Mouse (Mus musculus) C3H10T1/2 (cell line): Measurements from ENCODE around the gene Morn3. TPM values are rescaled to one million over a fixed set of nuclear protein-coding genes. Genes with fewer than 3 reads are reported as not detected.

Experiments used
- polyA plus RNA-seq, 2 experiments: library from polyadenylated mRNA; unstranded; fragments of >200 nt; fragmentation: generic; extraction: Trizol; gene quantifications; one replicate each; pipeline ENCODE4 v1.2.1; 2012; ENCODE audit warnings: missing spikeins in 2 of 2

Gene Morn3
- not detected for polyA plus RNA-seq

DNA sequence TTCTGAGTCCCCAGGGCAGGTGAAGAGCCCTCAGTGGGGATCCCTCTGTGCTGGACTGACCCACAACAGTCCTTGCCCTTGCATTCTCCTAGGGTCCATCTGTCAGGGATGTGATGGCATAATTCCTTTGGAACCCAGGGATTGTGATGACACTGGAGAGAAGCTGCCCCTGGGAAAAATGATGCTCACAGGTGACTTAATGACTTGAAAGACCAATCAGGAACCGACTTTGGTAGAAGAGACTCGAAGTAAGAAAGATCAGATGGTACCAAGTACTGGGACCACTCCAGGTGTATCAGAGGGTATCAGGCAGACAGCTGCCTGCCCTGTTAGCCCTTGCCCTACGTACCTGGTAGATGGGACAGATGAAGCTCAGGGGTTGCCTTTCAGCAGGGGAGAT, at the start of gene Morn3:
Morn3 (minus strand) TSS at position 101 of the 400 bp plus-strand sequence.

DNA sequence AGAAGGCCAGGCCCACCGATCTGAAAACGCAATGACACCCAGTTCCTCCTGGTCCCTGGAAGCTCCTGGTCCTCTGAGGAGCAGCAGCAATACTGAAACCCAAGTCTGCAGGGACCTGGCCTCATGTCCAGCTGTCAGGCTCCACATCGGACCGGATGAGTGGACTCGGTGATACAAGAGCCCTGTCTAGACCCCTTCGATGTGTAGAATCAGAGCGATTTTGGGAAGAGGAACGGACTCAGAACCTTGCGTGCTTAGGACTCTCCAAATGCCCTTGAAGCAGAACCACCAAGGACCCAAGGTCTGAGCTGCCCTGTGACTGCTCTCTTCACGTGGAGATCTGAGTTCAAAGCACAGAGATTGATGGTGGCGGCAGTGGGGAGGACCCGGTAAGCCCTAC, 21.3 kb upstream of the Morn3 start, which contains the start of gene Tmem120b:
Tmem120b (plus strand) TSS at position 301 of the 400 bp plus-strand sequence.

DNA sequence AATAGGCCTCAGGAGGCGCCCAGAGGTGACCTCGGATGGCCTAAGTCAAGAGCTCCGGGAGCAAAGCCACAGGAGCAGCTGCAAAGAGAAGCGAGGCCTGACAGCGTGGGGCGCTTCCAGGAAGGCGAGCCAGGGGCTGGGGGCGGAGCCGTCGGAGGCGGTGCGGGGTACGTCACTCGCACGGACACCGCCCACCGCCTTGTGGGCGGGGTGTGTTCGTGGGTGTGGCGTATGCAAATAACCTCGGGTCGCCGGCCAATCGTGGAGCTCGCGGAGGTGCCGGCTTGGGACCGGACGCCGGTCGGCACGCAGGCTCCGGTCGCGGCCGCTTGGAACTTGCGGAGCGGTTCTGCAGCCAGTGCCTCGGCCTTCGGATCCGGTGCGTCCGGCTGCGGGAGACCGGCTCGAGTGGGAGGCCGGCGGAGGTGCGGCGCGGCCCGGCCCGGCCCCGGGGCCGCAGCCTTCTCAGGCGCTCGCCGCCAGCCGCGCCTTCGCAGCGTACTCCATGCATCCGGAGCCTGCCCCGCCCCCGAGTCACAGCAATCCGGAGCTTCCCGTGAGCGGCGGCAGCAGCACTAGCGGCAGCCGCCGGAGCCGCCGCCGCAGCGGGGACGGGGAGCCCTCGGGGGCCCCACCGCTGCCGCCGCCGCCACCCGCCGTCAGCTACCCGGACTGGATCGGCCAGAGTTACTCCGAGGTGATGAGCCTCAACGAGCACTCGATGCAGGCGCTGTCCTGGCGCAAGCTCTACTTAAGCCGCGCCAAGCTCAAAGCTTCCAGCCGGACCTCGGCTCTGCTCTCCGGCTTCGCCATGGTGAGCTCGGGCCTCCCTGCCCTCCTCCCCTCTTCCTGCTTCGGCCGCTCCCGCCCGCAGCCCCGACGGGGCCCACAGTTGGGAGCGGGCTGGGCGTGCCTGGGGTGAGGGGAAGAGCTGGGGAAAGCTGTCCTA, 31.8 kb downstream of the Morn3 start, which contains the start of gene Orai1:
Orai1 (plus strand) TSS at position 322 of the 949 bp plus-strand sequence.

DNA sequence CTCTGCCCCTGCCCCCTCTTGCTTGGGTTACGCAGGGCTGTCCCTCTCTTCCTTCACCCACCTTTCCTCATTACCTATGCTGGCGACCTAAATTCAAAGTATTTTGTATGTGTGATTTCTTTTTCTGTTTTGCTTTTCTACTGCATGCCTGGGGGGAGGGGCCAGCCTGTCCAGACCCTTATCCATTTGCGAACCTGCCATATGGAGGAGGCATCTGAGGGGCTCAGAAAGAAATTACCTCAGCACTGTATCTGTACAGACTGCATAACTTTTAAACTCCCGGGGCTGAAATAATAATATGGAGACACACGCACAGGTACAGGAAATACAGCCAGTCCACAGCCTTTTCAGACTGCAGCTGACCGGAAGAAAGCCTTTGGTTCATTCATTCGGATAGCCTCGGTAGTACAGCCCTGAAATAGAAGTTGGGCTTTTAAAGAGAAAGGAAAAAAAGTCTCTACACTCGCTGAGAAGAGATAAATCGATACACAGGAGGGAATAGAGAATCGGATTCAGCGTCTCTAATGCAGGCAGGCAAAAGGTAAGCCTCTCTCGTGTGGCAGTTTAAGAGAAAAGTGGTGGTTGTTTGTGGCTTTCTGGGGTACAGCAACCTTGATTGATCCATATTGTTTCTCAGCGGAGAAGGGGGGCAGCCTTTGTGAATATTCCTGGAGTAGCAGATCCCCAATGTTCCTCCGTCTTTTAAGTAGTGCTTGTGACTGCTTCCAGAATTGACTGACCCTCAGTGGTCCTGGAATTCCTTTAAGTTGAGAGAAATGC, 57.1 kb downstream of the Morn3 start, which contains the start of gene Kdm2b:
Kdm2b (minus strand) TSS at position 273 of the 780 bp plus-strand sequence.

Other genes starting within 250 kb of the Morn3 start
- gene Anapc5, start 225.7 kb downstream of the Morn3 start, polyA plus RNA-seq = 100 to 1,000 TPM; 227 to 329 TPM
- 1 to 10 TPM; 1.7 to 7.8 TPM for gene Rnf34, start 197.0 kb downstream of the Morn3 start, polyA plus RNA-seq
- 10 to 100 TPM in 1 of 2 experiments, 1 to 10 TPM in 1; 4.7 to 17.9 TPM for gene Kdm2b, start 57.2 kb downstream of the Morn3 start, polyA plus RNA-seq
- 10 to 100 TPM; 10.7 to 15.7 TPM for gene Orai1, start 31.9 kb downstream of the Morn3 start, polyA plus RNA-seq
- 1 to 10 TPM; 1.6 to 2.5 TPM for gene Tmem120b, start 21.4 kb upstream of the Morn3 start, polyA plus RNA-seq
- 1 to 10 TPM in 1 of 2 experiments, under 1 TPM in 1; 0.29 to 2.2 TPM for gene Rhof, start 85.7 kb upstream of the Morn3 start, polyA plus RNA-seq
- gene Setd1b, start 95.2 kb upstream of the Morn3 start, polyA plus RNA-seq = 1 to 10 TPM in 1 of 2 experiments, under 1 TPM in 1; 0.78 to 5.9 TPM
- gene Psmd9, start 122.4 kb upstream of the Morn3 start, polyA plus RNA-seq = 10 to 100 TPM; 28.5 to 31.3 TPM
- not detected for gene Hpd, start 135.7 kb upstream of the Morn3 start, polyA plus RNA-seq
- gene Wdr66, start 205.1 kb upstream of the Morn3 start, polyA plus RNA-seq = 1 to 10 TPM in 1 of 2 experiments, under 1 TPM in 1; 0.02 to 1.6 TPM